Mouse (Mus musculus) liver, adult 2 months (tissue): ENCODE results near the gene Cabp1.

Source experiments
- CTCF ChIP-seq: fragments of 200-500 bp; IDR thresholded peaks from 2 replicates; pipeline ENCODE4 v1.5.1; 2011; ENCODE audit warnings: low read depth, low read length, control low read depth
- POLR2A ChIP-seq: fragments of 200-500 bp; IDR thresholded peaks from 2 replicates; pipeline ENCODE4 v1.6.1; 2011; ENCODE audit warnings: low read length, control low read depth; ENCODE audit not compliant: insufficient read depth; ENCODE audit errors: extremely low read depth

GRCm38 (mm10) chr5:115143552-115143951 is 50.6 kb downstream of the Cabp1 start:
- TF ChIP-seq CTCF (no peak), POLR2A (no peak)
